Mouse (Mus musculus) ES-Bruce4 (cell line): ENCODE data around the gene Usp17lc.

Experiments used
- CTCF ChIP-seq: IDR thresholded peaks from one replicate; pipeline ENCODE4 v1.8.1; 2011; ENCODE audit warnings: low read depth, low read length
- POLR2A ChIP-seq: IDR thresholded peaks from one replicate; pipeline ENCODE4 v1.8.1; 2011; ENCODE audit warnings: low read length; ENCODE audit not compliant: insufficient read depth

- TF ChIP-seq CTCF = no peak
- TF ChIP-seq POLR2A = no peak
These were observed 15.9 kb upstream of the Usp17lc start for GRCm38 (mm10) chr7:103398981-103399380.
